In the genomic region with DNA sequence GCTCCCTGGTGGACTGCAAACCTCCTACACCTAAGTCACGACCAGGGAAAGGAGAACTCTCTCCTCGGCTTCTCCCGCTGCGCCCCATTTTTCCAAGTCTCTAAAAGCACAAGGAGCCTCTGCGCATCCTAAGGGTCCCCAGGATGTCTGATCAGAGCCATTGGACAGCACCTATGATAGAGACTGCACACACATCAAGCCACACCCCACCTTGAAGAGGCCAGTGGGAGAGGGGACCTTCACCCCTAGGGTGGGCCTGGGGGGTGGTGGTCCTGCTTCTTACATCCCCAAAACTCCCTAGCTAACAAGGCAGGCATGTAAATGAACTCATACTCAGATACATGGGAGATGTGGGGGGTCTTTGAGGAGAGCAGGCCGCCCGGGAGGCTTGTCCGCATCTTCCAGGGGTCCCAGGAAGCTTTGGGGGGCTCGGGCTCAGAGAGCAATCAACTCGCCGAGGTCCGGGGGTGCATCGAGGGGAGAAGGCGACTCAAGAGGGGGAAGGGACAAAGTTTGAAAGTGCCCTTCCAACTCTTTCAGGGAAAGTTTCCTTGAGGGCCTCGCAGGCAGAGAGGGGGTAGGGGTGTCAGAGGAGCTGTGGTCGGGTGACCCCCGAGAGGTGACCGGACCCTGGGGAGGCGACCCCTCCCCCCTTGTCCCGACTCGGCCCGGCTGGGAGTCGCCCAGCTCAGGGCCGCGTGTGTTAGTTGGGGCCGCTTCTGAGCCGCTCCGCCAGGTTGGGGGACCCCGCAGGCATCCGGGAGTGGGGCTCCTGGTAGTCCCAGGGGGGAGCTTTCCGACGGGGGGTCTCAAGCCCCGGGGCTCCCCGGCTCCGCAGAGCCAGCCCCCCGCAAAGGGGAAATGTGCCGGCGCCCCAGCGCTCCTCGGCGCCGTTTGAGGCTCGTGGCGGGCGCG, we compare ENCODE assay signal across 9 mouse cellular contexts. TPM values are rescaled to one million over a fixed set of nuclear protein-coding genes. Genes with fewer than 3 reads are reported as not detected.
DNase-seq lines count a peak whose midpoint lies in the region; ATAC-seq and TF ChIP-seq lines count a peak whose summit lies in the region.
"Had no signal": no experiment of that assay in that cellular context is flagged by ENCODE, and none has a peak within 500 bp of the region (broad histone marks: within the 10 kb centered on the region; RNA-seq: fewer than 3 reads in every experiment).

No protein-coding gene starts in this region.

- ATAC-seq in forebrain, embryonic 12.5 days (ENCODE audit: low FRiP score), result peak; percentile 28; the same call in 1 of the 2 replicates
- no peak for ATAC-seq in hindbrain, embryonic 15.5 days (ENCODE audit: low FRiP score, low read depth)
- 0 out of 2 replicates have a peak, but pooled peaks have one; percentile 13 for ATAC-seq in liver, embryonic 11.5 days (replicated peaks; ENCODE audit: low FRiP score)

- no peaks in the 10 kb centered on the region for H3K9me3 ChIP-seq in forebrain, embryonic 12.5 days
- no peaks in the 10 kb centered on the region for H3K9me3 ChIP-seq in hindbrain, embryonic 15.5 days
- H3K9me3 ChIP-seq in liver, embryonic 11.5 days (ENCODE audit: control insufficient read depth, low read length), result no peaks in the 10 kb centered on the region

- DNase-seq in embryo, embryonic 10.5 days (ENCODE audit: low spot score), result peak; percentile 50
- no peak for DNase-seq in embryo, embryonic 10 days (ENCODE audit: low spot score)
- peak; percentile 23 for DNase-seq in adipocyte (ENCODE audit: low spot score)
- peak; percentile 62 for DNase-seq in liver, embryonic 11.5 days (ENCODE audit: low spot score)
- no peak for DNase-seq in right cerebral cortex, adult 2 months (ENCODE audit: low spot score in 2 of 2)

- H3K9ac ChIP-seq in forebrain, embryonic 12.5 days, result peak overlapping the region; percentile 100
- H3K9ac ChIP-seq in hindbrain, embryonic 15.5 days, result peak overlapping the region; percentile 94
- peak overlapping the region; percentile 99 for H3K9ac ChIP-seq in liver, embryonic 11.5 days (ENCODE audit: low read depth, low read length)

- peak overlapping the region; percentile 96 for H3K4me2 ChIP-seq in forebrain, embryonic 12.5 days
- H3K4me2 ChIP-seq in hindbrain, embryonic 15.5 days, result peak overlapping the region; percentile 98
- peak overlapping the region; percentile 99 for H3K4me2 ChIP-seq in liver, embryonic 11.5 days

- H3K27ac ChIP-seq in forebrain, embryonic 12.5 days, result peak overlapping the region; percentile 96
- peak overlapping the region; percentile 93 for H3K27ac ChIP-seq in hindbrain, embryonic 15.5 days (replicated peaks)
- H3K27ac ChIP-seq in liver, embryonic 11.5 days (ENCODE audit: low read depth, low read length), result peak overlapping the region; percentile 92
- peak overlapping the region; percentile 75 for H3K27ac ChIP-seq in olfactory bulb, adult 2 months (ENCODE audit: insufficient read depth, low read depth, low read length)

- 7% methylated on average over 34 of the region's 46 CpGs for WGBS in forebrain, embryonic 12.5 days
- WGBS in hindbrain, embryonic 15.5 days, result 8% methylated on average over 25 of the region's 46 CpGs
- WGBS in liver, embryonic 11.5 days, result 7% methylated on average over 41 of the region's 46 CpGs
- WGBS in olfactory bulb, adult 2 months, result 6% methylated on average over 43 of the region's 46 CpGs

- H3K4me3 ChIP-seq in forebrain, embryonic 12.5 days (replicated peaks), result peak overlapping the region; percentile 69
- peak overlapping the region; percentile 58 for H3K4me3 ChIP-seq in hindbrain, embryonic 15.5 days
- peak overlapping the region; percentile 78 for H3K4me3 ChIP-seq in liver, embryonic 11.5 days (ENCODE audit: low read depth, low read length)
- H3K4me3 ChIP-seq in olfactory bulb, adult 2 months (ENCODE audit: insufficient read depth, low read depth, low read length), result peak overlapping the region; percentile 80

- no peak for TF ChIP-seq CTCF in olfactory bulb, adult 2 months (IDR thresholded peaks at IDR 0.05; ENCODE audit: insufficient read depth, low read depth, low read length)

- H3K4me1 ChIP-seq in forebrain, embryonic 12.5 days, result peaks cover 61% of the 10 kb centered on the region
- H3K4me1 ChIP-seq in hindbrain, embryonic 15.5 days (replicated peaks), result peaks cover 52% of the 10 kb centered on the region
- H3K4me1 ChIP-seq in liver, embryonic 11.5 days (replicated peaks; ENCODE audit: control insufficient read depth, insufficient read depth, low read length), result peaks cover 32% of the 10 kb centered on the region
- peaks cover 43% of the 10 kb centered on the region for H3K4me1 ChIP-seq in olfactory bulb, adult 2 months (ENCODE audit: control insufficient read depth, insufficient read depth, low read length)

- peaks cover 18% of the 10 kb centered on the region; the same call in 1 of the 2 replicates for H3K27me3 ChIP-seq in forebrain, embryonic 12.5 days
- H3K27me3 ChIP-seq in hindbrain, embryonic 15.5 days, result no peaks in the 10 kb centered on the region
- H3K27me3 ChIP-seq in liver, embryonic 11.5 days (replicated peaks; ENCODE audit: control insufficient read depth, insufficient read depth, low read length), result peaks cover 55% of the 10 kb centered on the region

- H3K36me3 ChIP-seq in forebrain, embryonic 12.5 days (replicated peaks), result no peaks in the 10 kb centered on the region
- no peaks in the 10 kb centered on the region for H3K36me3 ChIP-seq in hindbrain, embryonic 15.5 days
- no peaks in the 10 kb centered on the region for H3K36me3 ChIP-seq in liver, embryonic 11.5 days (ENCODE audit: control insufficient read depth, insufficient read depth, low read length)
- H3K36me3 ChIP-seq: G1E had no signal

- TF ChIP-seq POLR2A in olfactory bulb, adult 2 months (IDR thresholded peaks at IDR 0.05; ENCODE audit: insufficient read depth, low read depth, low read length), result no peak

RNA-seq across cellular contexts. Expression of a gene that starts 0.7 kb away (rescaled TPM):
- polyA plus RNA-seq in forebrain, embryonic 12.5 days (2016; fragmentation: Nextera tagmentation; extraction: Ambion mirVana), result 638 and 696 TPM in 2 replicates
- 214 and 226 TPM in 2 replicates for polyA plus RNA-seq in hindbrain, embryonic 15.5 days (2015; fragmentation: Nextera tagmentation; extraction: Ambion mirVana)
- 124 and 138 TPM in 2 replicates for polyA plus RNA-seq in liver, embryonic 11.5 days (2014; fragmentation: Nextera tagmentation; extraction: Ambion mirVana)
- polyA plus RNA-seq in olfactory bulb, adult 2 months (2012; ENCODE audit: insufficient read depth, insufficient read length, low replicate concordance, missing spikeins), result not detected in 2 replicates

RNA-seq across cellular contexts. Expression of a gene that starts 14.1 kb away (rescaled TPM):
- not detected in 2 replicates for polyA plus RNA-seq in forebrain, embryonic 12.5 days (2016; fragmentation: Nextera tagmentation; extraction: Ambion mirVana)
- 0.13 and 0.38 TPM in 2 replicates for polyA plus RNA-seq in hindbrain, embryonic 15.5 days (2015; fragmentation: Nextera tagmentation; extraction: Ambion mirVana)
- polyA plus RNA-seq in liver, embryonic 11.5 days (2014; fragmentation: Nextera tagmentation; extraction: Ambion mirVana), result 0.22 and 0.34 TPM in 2 replicates
- polyA plus RNA-seq in olfactory bulb, adult 2 months (2012; ENCODE audit: insufficient read depth, insufficient read length, low replicate concordance, missing spikeins), result not detected in 2 replicates
- polyA plus RNA-seq: G1E had no signal

RNA-seq across cellular contexts. Expression of a gene that starts 35.1 kb away (rescaled TPM):
- 59.5 and 60.0 TPM in 2 replicates for polyA plus RNA-seq in forebrain, embryonic 12.5 days (2016; fragmentation: Nextera tagmentation; extraction: Ambion mirVana)
- polyA plus RNA-seq in hindbrain, embryonic 15.5 days (2015; fragmentation: Nextera tagmentation; extraction: Ambion mirVana), result 56.0 and 59.7 TPM in 2 replicates
- 57.2 and 61.5 TPM in 2 replicates for polyA plus RNA-seq in liver, embryonic 11.5 days (2014; fragmentation: Nextera tagmentation; extraction: Ambion mirVana)
- not detected in 2 replicates for polyA plus RNA-seq in olfactory bulb, adult 2 months (2012; ENCODE audit: insufficient read depth, insufficient read length, low replicate concordance, missing spikeins)

RNA-seq across cellular contexts. Expression of a gene that starts 47.4 kb away (rescaled TPM):
- 209 and 216 TPM in 2 replicates for polyA plus RNA-seq in forebrain, embryonic 12.5 days (2016; fragmentation: Nextera tagmentation; extraction: Ambion mirVana)
- 167 and 177 TPM in 2 replicates for polyA plus RNA-seq in hindbrain, embryonic 15.5 days (2015; fragmentation: Nextera tagmentation; extraction: Ambion mirVana)
- polyA plus RNA-seq in liver, embryonic 11.5 days (2014; fragmentation: Nextera tagmentation; extraction: Ambion mirVana), result 257 and 291 TPM in 2 replicates
- not detected in 2 replicates for polyA plus RNA-seq in olfactory bulb, adult 2 months (2012; ENCODE audit: insufficient read depth, insufficient read length, low replicate concordance, missing spikeins)

Comparison
In these comparisons a context has a peak if more than half of its experiments do, and no peak if none do; other contexts are left out.
1. DNase-seq: peak in embryo, embryonic 10.5 days (single experiment), adipocyte (single experiment) and liver, embryonic 11.5 days (single experiment); none in embryo, embryonic 10 days (single experiment) and right cerebral cortex, adult 2 months (0 of 2).
2. RNA of a gene that starts 35.1 kb away (polyA plus RNA-seq): 59.5 to 60.0 TPM in forebrain, embryonic 12.5 days, 56.0 to 59.7 TPM in hindbrain, embryonic 15.5 days and 57.2 to 61.5 TPM in liver, embryonic 11.5 days; not detected in olfactory bulb, adult 2 months; every median in the first group is over 10 times any median in the second.
3. Peak in every context shown above with its lines, with median percentiles within 50 percentile points of each other: H3K27ac ChIP-seq, H3K4me2 ChIP-seq, H3K4me3 ChIP-seq and H3K9ac ChIP-seq.